ENCODE assay signal across 8 mouse cellular contexts in the genomic region with DNA sequence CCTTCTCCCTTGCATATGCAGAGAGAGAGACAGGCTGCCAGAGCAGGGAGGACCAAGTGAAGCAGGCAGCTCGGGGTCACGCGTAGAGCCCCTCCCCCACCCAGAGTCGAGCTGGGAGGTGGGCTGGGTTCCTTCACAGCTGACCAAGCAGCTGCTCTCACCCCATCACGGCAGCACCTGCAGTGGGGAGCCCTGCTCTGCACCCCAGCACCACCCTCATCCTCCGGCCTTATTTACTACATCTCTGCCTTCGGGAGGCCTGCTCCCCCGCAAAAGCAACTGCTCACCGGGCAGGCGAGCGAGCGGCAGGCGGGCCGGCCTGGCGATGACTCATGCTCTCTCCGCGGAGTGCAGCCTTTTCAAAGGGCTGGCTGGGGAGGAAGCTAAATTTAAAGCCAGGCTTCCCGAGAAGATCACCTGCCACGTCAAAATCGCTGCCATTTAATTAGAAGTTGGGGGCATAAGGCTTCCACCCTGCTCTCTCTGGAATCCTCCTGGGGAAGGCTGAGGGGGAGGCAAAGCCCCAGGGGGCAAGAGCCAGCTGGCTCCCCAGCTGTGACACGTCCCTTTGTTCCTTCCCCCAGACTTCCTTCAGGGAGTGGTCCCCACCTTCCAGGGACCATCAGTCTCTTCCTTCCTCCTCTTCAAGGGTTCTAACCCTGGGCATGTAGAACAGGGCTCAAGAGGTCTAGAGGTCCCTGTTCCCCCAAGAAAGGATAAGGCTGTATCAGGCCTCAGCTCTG. TPM values are rescaled to one million over a fixed set of nuclear protein-coding genes. Genes with fewer than 3 reads are reported as not detected.
A peak's percentile ranks its signal among the peaks of the same experiment; 100 is the strongest.
DNase-seq lines count a peak whose midpoint lies in the region; ATAC-seq and TF ChIP-seq lines count a peak whose summit lies in the region.

No protein-coding gene starts in this region.

- TF ChIP-seq CTCF in kidney, postnatal 0 days (IDR thresholded peaks at IDR 0.05; ENCODE audit: low read depth), result no peak

- 3% methylated on average over 21 of the region's 21 CpGs for WGBS in kidney, postnatal 0 days
- 4% methylated on average over 18 of the region's 21 CpGs for WGBS in hindbrain, embryonic 16.5 days
- 5% methylated on average over 21 of the region's 21 CpGs for WGBS in liver, embryonic 12.5 days (ENCODE audit: insufficient replicate concordance)
- WGBS in neural tube, embryonic 12.5 days, result under 1% methylated on average over 21 of the region's 21 CpGs

- H3K9me3 ChIP-seq in kidney, postnatal 0 days (replicated peaks; ENCODE audit: low read length), result no peaks in the 10 kb centered on the region
- no peaks in the 10 kb centered on the region for H3K9me3 ChIP-seq in hindbrain, embryonic 16.5 days (ENCODE audit: control insufficient read depth, low read length)
- no peaks in the 10 kb centered on the region for H3K9me3 ChIP-seq in liver, embryonic 12.5 days (replicated peaks)
- H3K9me3 ChIP-seq in neural tube, embryonic 12.5 days, result no peaks in the 10 kb centered on the region

- H3K36me3 ChIP-seq in kidney, postnatal 0 days (ENCODE audit: insufficient read depth, low read length), result no peaks in the 10 kb centered on the region
- no peaks in the 10 kb centered on the region for H3K36me3 ChIP-seq in hindbrain, embryonic 16.5 days (ENCODE audit: control insufficient read depth, insufficient read depth, low read length)
- H3K36me3 ChIP-seq in liver, embryonic 12.5 days, result no peaks in the 10 kb centered on the region
- H3K36me3 ChIP-seq in neural tube, embryonic 12.5 days, result no peaks in the 10 kb centered on the region

- no peak overlapping the region for H3K4me3 ChIP-seq in kidney, postnatal 0 days (replicated peaks; ENCODE audit: low read depth, low read length)
- H3K4me3 ChIP-seq in hindbrain, embryonic 16.5 days (ENCODE audit: low read length), result no peak overlapping the region
- H3K4me3 ChIP-seq in liver, embryonic 12.5 days, result no peak overlapping the region
- no peak overlapping the region for H3K4me3 ChIP-seq in neural tube, embryonic 12.5 days

- no peak; the same call in 1 of the 2 replicates for ATAC-seq in kidney, postnatal 0 days (replicated peaks; ENCODE audit: low FRiP score, low read depth)
- 0 out of 2 replicates have a peak, but pooled peaks have one; percentile 16 for ATAC-seq in hindbrain, embryonic 16.5 days
- no peak for ATAC-seq in liver, embryonic 12.5 days
- no peak for ATAC-seq in neural tube, embryonic 12.5 days (ENCODE audit: low FRiP score, low read depth)

- peaks cover 15% of the 10 kb centered on the region; the same call in 1 of the 2 replicates for H3K4me1 ChIP-seq in kidney, postnatal 0 days (replicated peaks; ENCODE audit: insufficient read depth, low read length)
- H3K4me1 ChIP-seq in hindbrain, embryonic 16.5 days (ENCODE audit: control insufficient read depth, insufficient read depth, low read depth, low read length), result peaks cover 13% of the 10 kb centered on the region
- 0 out of 2 replicates have a peak, but pooled peaks cover 4% of the 10 kb centered on the region for H3K4me1 ChIP-seq in liver, embryonic 12.5 days
- H3K4me1 ChIP-seq in neural tube, embryonic 12.5 days, result peaks cover 27% of the 10 kb centered on the region

- H3K4me2 ChIP-seq in kidney, postnatal 0 days (ENCODE audit: low read length), result peak overlapping the region; percentile 43
- peak overlapping the region; percentile 33 for H3K4me2 ChIP-seq in hindbrain, embryonic 16.5 days (ENCODE audit: low read length)
- peak overlapping the region; percentile 42; the same call in 1 of the 2 replicates for H3K4me2 ChIP-seq in liver, embryonic 12.5 days
- peak overlapping the region; percentile 52 for H3K4me2 ChIP-seq in neural tube, embryonic 12.5 days (replicated peaks)

- peaks cover 15% of the 10 kb centered on the region for H3K27me3 ChIP-seq in kidney, postnatal 0 days (ENCODE audit: insufficient read depth, low read length)
- H3K27me3 ChIP-seq in hindbrain, embryonic 16.5 days (replicated peaks; ENCODE audit: control insufficient read depth, insufficient read depth, low read length), result peaks cover 6% of the 10 kb centered on the region; the same call in 1 of the 2 replicates
- peaks cover 71% of the 10 kb centered on the region for H3K27me3 ChIP-seq in liver, embryonic 12.5 days (replicated peaks)
- peaks cover 26% of the 10 kb centered on the region for H3K27me3 ChIP-seq in neural tube, embryonic 12.5 days (replicated peaks)

- DNase-seq in kidney, postnatal 0 days (ENCODE audit: low spot score), result peak; percentile 80
- no peak for DNase-seq in kidney, adult 9 months
- peak; percentile 49 to 64 for DNase-seq in cerebellum, postnatal 14 days
- DNase-seq in frontal cortex, postnatal 36 days (ENCODE audit: low spot score in 2 of 2), result peak; percentile 81
- DNase-seq in thymus, postnatal 36 days, result peak; percentile 7 to 18

- no peak overlapping the region for H3K9ac ChIP-seq in kidney, postnatal 0 days (ENCODE audit: low read depth, low read length)
- peak overlapping the region; percentile 41 for H3K9ac ChIP-seq in hindbrain, embryonic 16.5 days (ENCODE audit: low read depth, low read length)
- no peak overlapping the region for H3K9ac ChIP-seq in liver, embryonic 12.5 days
- peak overlapping the region; percentile 38; the same call in 1 of the 2 replicates for H3K9ac ChIP-seq in neural tube, embryonic 12.5 days

- H3K27ac ChIP-seq in kidney, postnatal 0 days, result 0 out of 2 replicates have a peak overlapping the region, but pooled peaks have one; percentile 5
- no peak overlapping the region for H3K27ac ChIP-seq in hindbrain, embryonic 16.5 days (ENCODE audit: low read depth, low read length)
- H3K27ac ChIP-seq in liver, embryonic 12.5 days, result no peak overlapping the region
- H3K27ac ChIP-seq in neural tube, embryonic 12.5 days, result no peak overlapping the region

RNA-seq across cellular contexts. Expression of a gene that starts 3.7 kb away (rescaled TPM):
- polyA plus RNA-seq in kidney, postnatal 0 days (2015; fragmentation: Nextera tagmentation; extraction: Ambion mirVana), result 1.8 and 2.1 TPM in 2 replicates
- polyA plus RNA-seq in hindbrain, embryonic 16.5 days (2015; fragmentation: Nextera tagmentation; extraction: Ambion mirVana), result 8.6 and 12.3 TPM in 2 replicates
- polyA plus RNA-seq in liver, embryonic 12.5 days (2016; fragmentation: Nextera tagmentation; extraction: Ambion mirVana), result 0.14 and 0.22 TPM in 2 replicates
- polyA plus RNA-seq in neural tube, embryonic 12.5 days (2016; fragmentation: Nextera tagmentation; extraction: Ambion mirVana), result 7.4 and 9.9 TPM in 2 replicates

Comparison
In these comparisons a context has a peak if more than half of its experiments do, and no peak if none do; other contexts are left out.
1. H3K9ac ChIP-seq: peak in hindbrain, embryonic 16.5 days (single experiment) and neural tube, embryonic 12.5 days (single experiment); none in kidney, postnatal 0 days (single experiment) and liver, embryonic 12.5 days (single experiment).
2. Peak in every context shown above with its lines, with median percentiles within 50 percentile points of each other: H3K4me2 ChIP-seq.